Mouse (Mus musculus) hindbrain, embryonic 11.5 days (tissue): ENCODE results near the gene Igf1r. TPM values are rescaled to one million over a fixed set of nuclear protein-coding genes. Genes with fewer than 3 reads are reported as not detected.

Experiments
- ATAC-seq: fragments of 200-750 bp; cut with Nextera tagmentation; 2 replicates; pipeline ENCODE4 v1.8.0; 2017; ENCODE audit warnings: mild to moderate bottlenecking, moderate TSS enrichment, moderate library complexity; ENCODE audit not compliant: low FRiP score
- DNase-seq: peaks from one replicate; pipeline ENCODE4 v3.0.0-alpha.2; 2015; ENCODE audit warnings: low spot score
- H3K27ac ChIP-seq: fragments of 300-500 bp; sonication (generic); 2 replicates; pipeline ENCODE4 v1.5.1; 2014; ENCODE audit warnings: mild to moderate bottlenecking, low read depth, low read length
- H3K27me3 ChIP-seq: fragments of 300-500 bp; sonication (generic); 2 replicates; pipeline ENCODE4 v1.6.1; 2014; ENCODE audit warnings: mild to moderate bottlenecking, low read length, moderate library complexity, mixed read lengths; ENCODE audit not compliant: control insufficient read depth, insufficient read depth
- H3K36me3 ChIP-seq: fragments of 300-500 bp; sonication (generic); 2 replicates; pipeline ENCODE4 v1.6.1; 2014; ENCODE audit warnings: mild to moderate bottlenecking, low read length, moderate library complexity, mixed read lengths; ENCODE audit not compliant: control insufficient read depth, insufficient read depth
- H3K4me1 ChIP-seq: fragments of 300-500 bp; sonication (generic); replicated peaks from 2 replicates; pipeline ENCODE4 v1.6.1; 2014; ENCODE audit warnings: low read length, mixed read lengths; ENCODE audit not compliant: control insufficient read depth, insufficient read depth
- H3K4me2 ChIP-seq: fragments of 300-500 bp; sonication (generic); replicated peaks from 2 replicates; pipeline ENCODE4 v1.6.1; 2014; ENCODE audit warnings: mild to moderate bottlenecking, low read depth, low read length
- H3K4me3 ChIP-seq: fragments of 300-500 bp; sonication (generic); 2 replicates; pipeline ENCODE4 v1.5.1; 2014; ENCODE audit warnings: low read depth, low read length
- H3K9ac ChIP-seq: fragments of 300-500 bp; sonication (generic); 2 replicates; pipeline ENCODE4 v1.6.1; 2014; ENCODE audit warnings: low read depth, low read length
- H3K9me3 ChIP-seq: fragments of 300-500 bp; sonication (generic); 2 replicates; pipeline ENCODE4 v1.6.1; 2016; ENCODE audit warnings: low read length; ENCODE audit not compliant: control insufficient read depth
- WGBS: fragments of 180-500 bp; shearing (Covaris S2); extraction: QIAGEN DNeasy Blood & Tissue Kit; methylation state at CpG from one replicate; pipeline ENCODE4 v1.1.7; 2014; 5-methylcytosine and 5-hydroxymethylcytosine counted together
- polyA plus RNA-seq: library from polyadenylated mRNA; unstranded; fragments of >200 nt; fragmentation: Nextera tagmentation; extraction: Ambion mirVana; gene quantifications from 2 replicates; pipeline ENCODE4 v1.2.1, GENCODE M21; 2014

Igf1r gene
- polyA plus RNA-seq, 1 experiment from 2014 or later: 35.7 TPM

DNA sequence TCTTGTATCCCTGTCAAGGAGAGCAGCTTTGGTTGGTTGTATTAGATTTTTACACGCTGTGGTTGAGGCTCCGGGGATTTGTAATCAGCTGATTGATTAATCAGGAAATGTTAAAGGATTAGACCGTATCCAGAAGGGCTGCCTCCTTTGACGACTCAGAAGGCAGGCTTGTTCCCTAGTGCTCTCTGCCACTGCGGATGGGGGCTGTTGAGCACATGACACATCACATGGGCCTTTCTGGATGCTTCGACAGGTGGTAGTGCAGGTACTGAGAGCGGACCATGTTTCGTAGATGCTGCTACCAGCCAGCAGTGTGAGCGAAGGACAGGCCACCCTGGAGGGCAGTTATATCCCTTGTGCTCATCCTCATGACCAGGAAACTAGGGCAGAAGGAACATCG, 33.6 kb downstream of the Igf1r start:
- Histone ChIP-seq H3K27ac (no peak overlapping the region), H3K36me3 (no peaks in the 10 kb centered on the region), H3K9ac (no peak overlapping the region), H3K4me1 (no peaks in the 10 kb centered on the region), H3K4me3 (no peak overlapping the region), H3K9me3 (no peaks in the 10 kb centered on the region), H3K27me3 (no peaks in the 10 kb centered on the region), H3K4me2 (no peak overlapping the region)
- ATAC-seq (no peak), DNase-seq (no peak)
- WGBS: 80% methylated on average over 10 of the region's 10 CpGs

DNA sequence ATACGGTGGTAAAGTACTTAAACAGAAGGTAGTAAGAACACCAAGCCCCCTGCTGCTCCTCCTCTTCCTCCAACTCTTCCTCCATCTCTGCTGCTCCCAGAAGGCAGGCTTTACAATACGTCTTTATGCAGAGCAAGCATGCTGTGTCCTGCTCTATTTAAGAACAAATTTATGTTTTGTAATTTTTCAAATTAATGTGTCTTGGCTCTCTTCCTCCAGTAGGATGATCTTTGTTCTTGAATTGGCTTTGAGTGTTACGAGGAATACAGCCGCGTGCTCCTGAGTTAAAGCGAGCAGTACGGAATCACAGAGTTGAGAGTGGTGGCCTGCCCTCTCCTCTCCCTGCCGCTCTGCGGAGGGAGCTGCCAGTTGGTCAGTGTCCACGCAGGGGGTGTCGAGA, 34.2 kb downstream of the Igf1r start:
- H3K27ac ChIP-seq: no peak overlapping the region
- H3K4me2 ChIP-seq: no peak overlapping the region
- no peaks in the 10 kb centered on the region for H3K9me3 ChIP-seq
- no peak for ATAC-seq
- DNase-seq: no peak
- no peak overlapping the region for H3K9ac ChIP-seq
- H3K27me3 ChIP-seq: no peaks in the 10 kb centered on the region
- H3K4me3 ChIP-seq: no peak overlapping the region
- 89% methylated on average over 11 of the region's 11 CpGs for WGBS
- H3K4me1 ChIP-seq: no peaks in the 10 kb centered on the region
- H3K36me3 ChIP-seq: no peaks in the 10 kb centered on the region

DNA sequence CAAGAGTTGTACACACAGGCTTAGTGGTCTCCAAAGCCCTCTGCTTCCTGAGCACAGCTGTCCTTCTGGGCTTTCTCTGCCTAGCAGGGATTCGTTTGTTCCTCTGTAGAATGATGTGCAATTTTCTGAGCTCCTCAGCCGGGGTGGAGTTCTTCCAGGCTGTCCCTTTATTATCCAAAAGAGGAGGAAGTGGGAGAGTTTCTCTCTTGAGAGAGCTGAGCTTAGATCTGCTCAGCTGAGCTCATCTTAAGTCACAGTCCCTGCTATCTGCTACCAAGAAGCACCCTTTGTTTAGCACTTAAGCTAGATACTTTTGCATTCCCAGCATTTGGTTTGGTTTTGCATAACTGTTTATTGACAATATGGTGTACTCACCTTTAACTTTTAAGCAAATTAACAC, 36.7 kb downstream of the Igf1r start:
- ATAC-seq (no peak), DNase-seq (no peak)
- H3K27ac ChIP-seq: no peak overlapping the region
- no peaks in the 10 kb centered on the region for H3K36me3 ChIP-seq
- no peaks in the 10 kb centered on the region for H3K9me3 ChIP-seq
- H3K27me3 ChIP-seq: no peaks in the 10 kb centered on the region
- H3K4me3 ChIP-seq: no peak overlapping the region
- WGBS: 63% methylated on average over 2 of the region's 2 CpGs
- H3K4me2 ChIP-seq: no peak overlapping the region
- no peak overlapping the region for H3K9ac ChIP-seq
- no peaks in the 10 kb centered on the region for H3K4me1 ChIP-seq

DNA sequence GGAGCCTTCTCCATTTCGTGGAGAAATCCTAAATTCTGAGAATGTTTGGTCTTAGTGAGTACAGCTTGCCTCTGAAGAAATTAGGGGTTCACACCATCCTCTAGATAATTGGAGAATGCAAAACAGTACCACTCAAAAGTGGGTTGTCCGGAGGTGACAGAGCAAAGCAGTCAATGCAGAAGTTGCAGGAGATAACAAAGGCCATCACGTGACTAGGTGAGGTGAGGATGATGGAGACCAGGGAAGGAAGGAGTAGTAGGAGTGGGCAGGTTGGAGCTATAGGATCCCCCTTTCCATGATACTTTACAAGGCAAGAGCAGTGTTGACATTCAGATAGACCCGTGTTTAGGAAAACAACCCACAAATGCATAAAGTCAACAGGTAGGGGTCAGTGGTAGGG, 41.0 kb downstream of the Igf1r start:
- DNase-seq (no peak), ATAC-seq (no peak)
- no peak overlapping the region for H3K9ac ChIP-seq
- no peak overlapping the region for H3K4me2 ChIP-seq
- no peaks in the 10 kb centered on the region for H3K4me1 ChIP-seq
- H3K36me3 ChIP-seq: no peaks in the 10 kb centered on the region
- no peaks in the 10 kb centered on the region for H3K9me3 ChIP-seq
- 87% methylated on average over 4 of the region's 4 CpGs for WGBS
- no peak overlapping the region for H3K27ac ChIP-seq
- no peak overlapping the region for H3K4me3 ChIP-seq
- no peaks in the 10 kb centered on the region for H3K27me3 ChIP-seq

DNA sequence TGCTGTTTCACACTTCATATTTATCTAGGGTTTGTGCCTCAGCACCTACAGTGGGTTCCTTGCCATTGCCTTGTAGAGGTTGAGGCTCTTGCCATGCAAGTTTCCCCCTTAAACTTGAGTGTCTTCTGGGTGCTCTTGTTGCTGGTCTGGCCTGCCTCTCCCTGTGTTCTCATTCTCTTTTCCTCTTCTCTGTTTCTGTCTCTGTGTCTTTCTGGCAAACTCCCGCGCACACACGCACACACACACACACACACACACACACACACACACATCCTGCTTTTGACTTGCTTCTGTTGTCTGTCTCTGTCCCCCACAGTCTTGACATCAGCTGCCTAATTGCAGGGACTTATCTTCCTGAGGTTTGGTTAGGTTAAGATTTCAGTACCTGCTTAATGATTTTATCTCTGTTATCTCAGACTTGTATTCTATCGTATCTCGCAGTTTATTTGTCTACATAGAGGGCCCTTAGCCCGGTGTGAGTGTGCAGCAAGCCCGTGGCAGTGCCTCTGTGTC, 41.8 kb downstream of the Igf1r start:
- 89% methylated on average over 7 of the region's 7 CpGs for WGBS
- Histone ChIP-seq H3K9ac (no peak overlapping the region), H3K9me3 (no peaks in the 10 kb centered on the region), H3K27me3 (no peaks in the 10 kb centered on the region), H3K4me2 (no peak overlapping the region), H3K36me3 (no peaks in the 10 kb centered on the region), H3K27ac (no peak overlapping the region), H3K4me3 (no peak overlapping the region), H3K4me1 (no peaks in the 10 kb centered on the region)
- no peak for ATAC-seq
- no peak for DNase-seq

DNA sequence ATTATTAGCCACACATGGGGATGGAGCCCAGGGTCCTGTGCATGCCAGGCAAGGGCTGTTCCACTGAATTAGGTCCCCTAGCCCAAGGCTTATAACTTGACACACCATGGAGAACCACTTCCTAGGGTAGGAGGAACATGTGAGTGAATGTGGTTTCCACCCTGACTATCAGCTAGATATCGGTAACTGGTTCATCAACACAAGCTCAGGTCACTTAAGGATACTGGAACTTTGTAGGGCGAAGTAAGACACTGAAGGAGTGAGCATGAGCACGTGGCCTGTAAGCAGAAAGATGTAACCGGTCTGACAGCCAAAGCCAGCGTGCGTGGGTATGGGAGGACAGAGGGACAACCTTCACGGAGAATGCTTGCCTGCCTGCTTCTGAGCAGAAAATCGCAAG, 42.6 kb downstream of the Igf1r start:
- no peak for ATAC-seq
- 53% methylated on average over 8 of the region's 8 CpGs for WGBS
- no peaks in the 10 kb centered on the region for H3K36me3 ChIP-seq
- H3K27ac ChIP-seq: no peak overlapping the region
- H3K9ac ChIP-seq: no peak overlapping the region
- no peaks in the 10 kb centered on the region for H3K27me3 ChIP-seq
- no peak for DNase-seq
- no peaks in the 10 kb centered on the region for H3K9me3 ChIP-seq
- H3K4me2 ChIP-seq: no peak overlapping the region
- H3K4me3 ChIP-seq: no peak overlapping the region
- no peaks in the 10 kb centered on the region for H3K4me1 ChIP-seq

DNA sequence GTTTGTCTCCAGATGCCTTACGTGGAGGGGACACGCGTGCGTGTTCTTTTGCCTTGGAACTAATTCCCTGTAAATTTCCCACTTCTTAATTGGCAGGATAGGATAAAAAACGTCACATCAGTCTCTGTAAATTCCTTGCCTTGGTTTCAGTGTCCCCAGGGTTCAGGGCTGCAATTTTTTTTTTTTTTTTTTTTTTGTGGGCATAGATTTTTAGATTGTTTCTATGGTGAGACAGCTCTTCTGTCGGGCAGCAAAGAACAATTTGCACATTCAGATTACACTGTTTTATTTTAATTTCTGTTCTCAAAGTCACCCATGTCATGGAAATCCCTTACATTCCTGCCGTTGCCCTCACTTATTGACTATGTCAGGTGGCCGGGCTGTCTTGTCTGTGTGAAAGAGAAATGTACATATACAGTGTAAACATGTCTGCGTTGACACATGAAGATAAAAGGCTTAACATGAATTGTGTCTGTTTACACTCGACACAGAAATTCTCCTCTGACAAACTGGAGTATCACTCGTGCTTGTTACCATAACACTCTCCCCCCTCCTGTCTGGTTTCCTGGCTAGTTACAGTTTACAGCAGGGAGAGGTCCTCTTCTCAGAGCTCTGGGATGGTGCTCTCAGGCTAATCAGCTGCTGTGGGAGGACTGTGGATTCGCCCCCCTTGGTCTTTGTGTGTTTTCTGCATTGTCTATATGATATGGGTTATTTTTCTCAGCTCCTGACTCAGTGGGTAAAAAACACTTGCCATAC, 43.8 kb downstream of the Igf1r start:
- no peak overlapping the region for H3K27ac ChIP-seq
- no peak overlapping the region for H3K4me3 ChIP-seq
- no peak for DNase-seq
- H3K36me3 ChIP-seq: no peaks in the 10 kb centered on the region
- WGBS: 67% methylated on average over 12 of the region's 12 CpGs
- no peak overlapping the region for H3K4me2 ChIP-seq
- H3K27me3 ChIP-seq: no peaks in the 10 kb centered on the region
- ATAC-seq: no peak
- H3K9ac ChIP-seq: no peak overlapping the region
- H3K4me1 ChIP-seq: no peaks in the 10 kb centered on the region
- H3K9me3 ChIP-seq: no peaks in the 10 kb centered on the region

DNA sequence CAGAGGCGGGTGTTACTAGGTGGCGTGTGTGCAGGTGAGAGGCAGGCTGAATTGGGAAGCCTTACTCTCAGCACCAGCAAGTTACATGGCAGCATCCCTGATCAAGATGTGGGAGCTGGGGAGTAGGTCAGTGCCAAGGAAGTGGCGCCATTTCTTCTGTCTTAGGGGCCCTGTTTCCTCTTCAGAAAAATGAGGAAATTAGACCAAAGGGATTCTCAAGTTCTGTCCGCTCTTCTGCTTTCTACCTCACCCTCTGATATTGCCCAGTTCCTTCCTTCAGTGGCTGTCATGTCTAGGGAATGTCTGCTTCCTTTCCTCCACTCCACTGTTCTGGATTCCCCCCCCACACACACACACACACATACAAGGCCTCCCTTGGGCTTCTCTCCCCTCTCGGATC, 48.6 kb downstream of the Igf1r start:
- Histone ChIP-seq H3K27ac (no peak overlapping the region), H3K9ac (no peak overlapping the region), H3K4me2 (no peak overlapping the region), H3K4me3 (no peak overlapping the region), H3K36me3 (no peaks in the 10 kb centered on the region), H3K4me1 (no peaks in the 10 kb centered on the region), H3K9me3 (no peaks in the 10 kb centered on the region), H3K27me3 (no peaks in the 10 kb centered on the region)
- WGBS: 81% methylated on average over 5 of the region's 5 CpGs
- ATAC-seq (no peak), DNase-seq (no peak)

DNA sequence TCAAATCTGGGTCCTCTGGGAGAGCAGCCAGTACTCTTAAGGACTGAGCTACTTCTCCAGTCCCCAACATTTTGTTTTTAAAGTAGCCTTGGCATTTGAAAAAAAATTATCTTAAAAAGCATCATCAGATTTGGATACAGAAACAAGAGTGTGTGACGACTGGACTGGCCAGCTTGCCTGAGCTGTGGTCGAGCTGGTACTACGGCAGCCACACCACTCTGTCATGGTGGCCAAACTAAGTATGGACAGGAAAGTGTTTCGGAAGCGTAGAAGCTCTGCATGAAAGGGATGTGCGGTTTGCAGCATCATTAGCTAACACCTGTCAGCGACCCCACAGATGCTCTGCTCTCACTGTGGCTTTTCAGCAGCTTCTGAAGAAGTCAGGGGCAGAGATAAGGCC, 53.4 kb downstream of the Igf1r start:
- Histone ChIP-seq H3K36me3 (no peaks in the 10 kb centered on the region), H3K27me3 (no peaks in the 10 kb centered on the region)
- ATAC-seq: no peak

More for the DNA sequence above, 53.4 kb downstream of the Igf1r start:
- WGBS: 93% methylated on average over 7 of the region's 7 CpGs
- DNase-seq: no peak
- Histone ChIP-seq H3K9ac (no peak overlapping the region), H3K4me2 (no peak overlapping the region), H3K4me1 (no peaks in the 10 kb centered on the region), H3K4me3 (no peak overlapping the region), H3K9me3 (no peaks in the 10 kb centered on the region), H3K27ac (no peak overlapping the region)
